Mouse (Mus musculus) frontal cortex, postnatal 25 days (tissue): Measurements from ENCODE around the gene Grin2b.

ENCODE experiments used
- DNase-seq, 2 experiments: peaks; one replicate each; pipeline ENCODE4 v3.0.0; 2022; ENCODE audit warnings: low spot score in 2 of 2

Grin2b gene

GRCm38 (mm10) chr6:136100241-136100640 is 73.1 kb downstream of the Grin2b start:
- DNase-seq, result no peak

DNA sequence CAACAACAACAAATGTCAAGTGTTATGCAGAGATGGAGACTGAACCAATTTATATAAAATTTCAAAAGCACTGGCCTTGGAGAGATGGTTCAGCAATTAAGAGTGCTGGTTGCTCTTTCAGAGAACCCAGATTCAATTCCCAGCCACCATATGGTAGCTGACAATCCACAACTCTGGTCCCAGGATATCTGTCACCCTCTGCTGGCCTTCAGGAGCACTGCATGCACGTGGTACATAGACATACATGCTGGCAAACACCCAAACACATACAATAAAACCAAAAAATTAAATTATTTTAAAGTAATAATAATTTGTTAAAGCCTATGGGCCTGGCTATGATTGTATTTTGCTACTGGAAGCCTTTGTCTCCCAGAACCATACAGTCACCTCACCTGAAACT is 77.0 kb downstream of the Grin2b start:
- no peak for DNase-seq

DNA sequence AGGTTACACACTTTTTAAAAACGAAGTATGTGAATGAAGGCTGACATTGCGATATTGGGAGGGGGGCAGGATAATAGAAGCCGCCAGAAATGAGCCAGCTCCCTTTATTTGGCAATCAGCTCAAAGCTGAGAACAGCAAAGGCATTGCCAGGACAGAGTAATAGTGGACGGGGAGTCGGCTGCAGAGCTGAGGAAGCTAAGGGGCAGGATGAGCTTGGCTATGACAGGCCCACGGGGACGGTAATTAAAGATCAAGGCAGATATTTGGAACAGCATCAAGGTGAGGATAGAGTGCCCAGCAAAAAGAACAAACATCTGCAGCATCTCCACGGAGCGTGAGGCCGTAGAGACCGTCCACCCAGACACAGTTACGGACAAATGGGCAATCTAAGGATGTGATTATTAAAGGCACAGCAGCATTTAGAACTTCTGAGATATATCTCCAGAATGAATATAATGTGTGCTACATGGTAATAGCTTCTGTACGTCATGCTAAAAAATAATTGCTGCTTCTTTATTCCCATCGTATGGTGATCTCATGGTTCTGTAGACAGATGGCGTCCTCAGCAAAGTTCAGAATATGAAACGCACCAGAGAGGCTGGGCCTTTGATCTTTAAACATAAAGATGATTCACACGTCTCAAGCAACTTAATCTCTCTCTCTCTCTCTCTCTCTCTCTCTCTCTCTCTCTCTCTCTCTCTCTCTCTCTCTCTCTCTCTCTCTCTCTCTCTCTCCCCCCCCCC is 93.1 kb downstream of the Grin2b start:
- no peak for DNase-seq

DNA sequence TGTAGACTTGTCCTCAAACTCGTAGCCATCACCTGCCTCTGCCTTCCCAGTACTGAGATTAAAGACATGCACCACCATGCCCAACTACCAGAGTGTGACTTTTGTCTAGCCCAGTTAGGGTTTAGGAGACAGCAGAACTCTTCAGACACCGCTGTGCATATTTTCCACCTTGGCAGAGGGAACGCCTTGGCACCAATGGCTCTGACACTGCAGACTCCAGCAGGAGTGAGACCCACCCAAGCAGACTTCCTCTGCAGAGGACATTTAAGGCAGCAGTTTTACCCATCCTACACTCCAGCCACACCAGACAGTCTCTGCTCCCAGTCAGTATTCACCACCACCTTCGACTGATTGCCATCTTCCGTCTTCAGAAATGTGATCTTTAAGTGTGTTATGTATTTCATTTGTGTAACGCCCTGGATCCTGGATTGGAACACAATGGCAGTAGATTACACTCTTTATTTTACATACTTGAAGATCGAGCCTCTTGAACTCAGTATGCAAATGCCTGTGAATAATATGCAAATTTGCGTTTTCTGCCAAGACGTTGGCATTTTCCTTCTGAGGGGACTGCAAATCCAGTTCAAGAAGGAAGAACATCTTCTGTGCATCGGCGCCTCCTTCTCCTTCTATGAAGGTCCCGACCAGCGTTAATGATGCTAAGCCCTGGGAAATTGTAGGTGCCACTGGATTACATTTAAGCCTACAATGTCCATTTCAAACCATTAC is 100.8 kb downstream of the Grin2b start:
- no peak for DNase-seq

- peak in 1 of 2 experiments; percentile 3 for DNase-seq
These were observed 103.2 kb downstream of the Grin2b start for GRCm38 (mm10) chr6:136070101-136070500.

DNA sequence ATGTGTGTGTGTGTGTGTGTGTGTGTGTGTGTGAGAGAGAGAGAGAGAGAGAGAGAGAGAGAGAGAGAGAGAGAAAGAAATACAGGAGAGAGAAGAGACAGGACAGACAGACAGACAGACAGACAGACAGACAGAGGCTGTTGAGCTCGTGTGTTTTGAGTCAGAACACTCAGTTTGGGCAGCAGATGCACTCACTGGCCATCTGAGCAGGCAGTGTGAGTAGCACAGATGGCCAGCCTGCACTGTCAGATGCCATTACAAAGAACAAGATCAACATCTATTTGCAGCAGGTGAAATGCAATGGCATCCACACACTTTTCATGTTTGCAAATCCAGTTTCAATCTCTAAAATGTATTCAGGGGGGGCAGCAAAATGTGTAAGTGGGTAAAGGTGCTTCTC is 120.0 kb downstream of the Grin2b start:
- no peak for DNase-seq

GRCm38 (mm10) chr6:136050346-136050745 is 123.0 kb downstream of the Grin2b start:
- no peak for DNase-seq

DNA sequence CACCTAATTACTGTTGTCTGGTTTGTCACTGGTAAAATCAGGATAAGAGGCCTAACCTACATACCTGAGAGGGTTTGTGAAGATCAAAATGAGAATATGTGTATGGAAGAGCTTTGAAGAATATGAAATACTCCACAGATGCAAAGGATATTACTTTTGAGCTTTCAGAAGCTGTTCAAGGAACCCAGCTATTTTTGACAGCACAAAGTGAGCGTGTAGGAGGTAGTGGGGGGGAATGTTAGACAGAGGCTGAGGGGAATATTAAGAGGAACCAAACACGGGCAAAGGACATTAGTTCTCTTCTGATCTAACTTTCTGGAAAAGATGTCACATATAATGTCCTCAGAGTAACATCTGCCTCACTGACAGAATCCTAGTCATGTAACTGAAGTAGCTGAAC is 125.2 kb downstream of the Grin2b start:
- DNase-seq, result no peak

GRCm38 (mm10) chr6:136046091-136046490 is 127.2 kb downstream of the Grin2b start:
- no peak for DNase-seq

DNA sequence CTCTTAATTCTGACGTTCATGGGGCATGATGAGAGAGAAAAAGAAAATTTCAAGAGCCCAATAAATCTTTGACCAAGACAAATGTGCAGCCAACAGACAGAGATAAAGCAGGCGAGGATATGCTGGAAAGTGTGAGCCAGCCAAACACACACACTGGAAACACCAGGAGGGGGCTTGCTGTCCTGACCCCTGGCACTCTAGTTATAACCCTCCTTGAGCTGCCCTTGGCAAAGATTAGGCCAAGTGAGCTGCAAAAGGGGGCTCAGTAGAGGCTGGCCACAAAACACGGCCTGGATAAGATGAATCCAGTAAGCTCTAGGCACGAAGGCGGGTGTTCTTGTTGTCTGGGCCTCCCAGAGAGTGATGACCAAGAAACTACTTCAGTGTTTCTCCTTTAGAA is 128.8 kb downstream of the Grin2b start:
- DNase-seq, result no peak

DNA sequence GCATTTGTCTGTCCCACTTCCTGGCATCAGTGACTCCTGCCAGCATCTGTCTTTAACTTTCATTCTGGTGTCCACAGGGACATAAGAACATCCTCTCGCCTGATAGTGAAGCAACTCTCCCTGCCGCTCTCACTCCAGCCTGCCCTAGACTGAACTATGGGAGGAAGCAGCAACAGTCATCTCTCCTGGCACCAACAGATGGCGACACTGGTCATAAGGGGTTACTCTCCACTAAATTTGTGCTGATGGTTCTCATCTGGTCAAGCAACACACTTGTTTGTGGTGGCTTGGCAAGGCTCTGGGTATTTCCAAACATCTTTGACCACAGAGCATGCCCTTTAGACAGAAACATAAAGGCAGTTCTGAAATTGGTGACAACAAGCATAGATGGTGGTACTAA is 130.9 kb downstream of the Grin2b start:
- DNase-seq, result no peak

DNA sequence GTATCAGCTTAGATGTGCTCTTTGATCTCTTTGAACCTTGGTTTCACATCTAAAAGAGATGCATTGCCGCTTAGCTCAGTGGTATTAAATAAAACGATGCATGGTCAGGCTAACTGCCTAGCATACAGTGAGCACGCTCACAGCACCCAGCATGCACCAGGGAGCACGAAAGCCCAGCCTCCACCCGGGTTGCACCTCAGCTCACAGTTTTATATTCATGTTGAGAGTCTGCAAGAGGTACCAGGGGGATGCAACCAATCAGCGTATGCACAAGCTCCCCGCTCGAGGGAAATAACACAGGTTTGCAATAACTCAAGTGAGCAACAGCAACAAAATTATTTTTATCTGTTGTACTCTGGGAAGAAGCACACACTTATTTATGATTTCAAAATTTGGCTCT is 131.5 kb downstream of the Grin2b start:
- DNase-seq, result no peak

GRCm38 (mm10) chr6:136040931-136041330 is 132.4 kb downstream of the Grin2b start:
- DNase-seq, result no peak

DNA sequence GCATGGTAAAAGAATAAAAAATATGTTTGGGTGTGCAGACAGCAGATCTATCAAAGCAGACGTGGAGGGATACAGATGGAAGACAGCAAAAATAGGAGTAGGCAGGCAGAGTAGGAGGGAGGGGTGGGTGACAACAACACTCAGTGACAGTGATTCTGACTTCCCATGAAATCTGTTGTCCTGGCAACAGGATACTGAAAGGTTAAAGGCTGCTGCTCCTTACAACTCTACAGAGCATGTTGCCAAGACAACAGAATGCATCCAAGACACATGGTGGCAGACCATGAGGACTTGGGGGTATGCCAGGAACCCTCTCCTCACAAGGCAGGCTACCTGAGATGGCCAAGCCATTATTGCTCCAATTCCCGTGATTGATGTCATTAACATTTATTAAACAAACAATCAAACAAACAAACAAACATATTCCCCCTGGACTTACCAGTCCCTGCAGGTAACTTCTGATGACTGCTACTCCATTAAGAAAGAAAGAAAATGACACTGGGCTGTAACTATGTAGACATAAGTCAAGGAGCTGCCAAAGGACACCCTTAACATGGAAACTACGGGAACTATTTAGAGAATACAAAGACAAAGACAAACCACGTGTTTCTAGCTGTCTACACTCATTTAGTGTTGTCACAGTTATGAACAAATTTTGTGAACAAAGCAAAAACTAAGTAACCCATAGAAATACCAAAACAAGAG is 143.9 kb downstream of the Grin2b start:
- peak in 1 of 2 experiments; percentile 4 for DNase-seq

GRCm38 (mm10) chr6:136026936-136027335 is 146.4 kb downstream of the Grin2b start:
- no peak for DNase-seq

DNA sequence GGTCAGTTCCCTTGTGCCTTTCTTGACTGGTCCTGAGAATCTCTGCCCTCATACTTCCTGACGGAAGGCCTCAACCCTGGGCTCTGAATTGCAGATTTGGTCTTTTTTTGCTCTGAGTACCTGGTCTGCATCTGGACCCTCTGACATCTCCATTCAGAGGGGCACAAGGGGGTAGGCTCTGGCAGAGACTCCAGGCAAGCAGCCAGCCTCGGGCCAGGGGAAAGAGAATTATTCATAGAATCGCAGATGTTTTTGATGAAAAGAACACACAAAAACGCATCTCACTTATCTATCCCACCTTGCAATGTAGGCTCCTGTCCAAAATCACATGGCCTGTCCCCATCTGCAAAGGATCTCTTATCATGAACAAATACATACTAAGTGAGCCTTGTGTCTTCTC is 147.5 kb downstream of the Grin2b start:
- DNase-seq, result no peak

- DNase-seq, result no peak
These were observed 152.9 kb downstream of the Grin2b start for GRCm38 (mm10) chr6:136020460-136020859.

- no peak for DNase-seq
These were observed 154.3 kb downstream of the Grin2b start for GRCm38 (mm10) chr6:136018962-136019361.

- no peak for DNase-seq
These were observed 159.5 kb downstream of the Grin2b start for GRCm38 (mm10) chr6:136013556-136014380.

DNA sequence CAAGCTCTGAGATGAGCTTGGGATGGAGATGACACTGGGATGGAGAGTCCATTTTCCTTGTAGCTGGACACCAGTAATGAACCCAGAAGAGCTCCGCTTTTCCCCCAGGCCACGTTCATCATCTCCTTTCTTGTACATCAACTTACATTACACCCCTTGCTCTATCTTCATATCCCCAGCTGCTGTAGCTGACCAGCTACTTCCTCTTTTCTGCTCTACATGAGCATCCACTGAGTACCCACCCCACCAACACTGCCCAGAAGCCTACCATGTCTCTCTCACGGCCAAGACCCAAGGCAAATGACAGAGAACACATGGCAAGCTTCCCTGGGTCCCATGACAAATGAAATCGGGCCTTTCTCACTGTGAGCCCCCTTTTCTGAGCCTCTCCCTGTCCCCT is 161.8 kb downstream of the Grin2b start:
- DNase-seq, result no peak

DNA sequence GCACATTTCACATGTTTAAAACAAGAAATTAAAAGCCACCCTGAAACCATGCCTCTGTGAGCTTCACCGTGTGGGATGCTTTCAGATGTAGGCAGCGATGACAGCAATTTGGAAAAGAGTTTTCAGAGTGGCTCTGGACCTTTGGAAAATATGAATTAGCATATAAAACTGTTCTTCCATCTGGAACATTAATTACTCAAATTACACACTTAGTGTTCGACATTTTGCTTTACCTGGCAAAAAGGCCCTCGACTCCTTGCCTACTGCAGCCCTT is 162.3 kb downstream of the Grin2b start:
- DNase-seq, result no peak
